Mouse (Mus musculus) left cerebral cortex, postnatal 25 days (tissue): Measurements from ENCODE around the gene Maff. TPM values are rescaled to one million over a fixed set of nuclear protein-coding genes. Genes with fewer than 3 reads are reported as not detected.

Experiments
- microRNA-seq, 2 experiments: library from miRNA; unstranded; fragments of <30 nt; microRNA quantifications; one replicate each; pipeline ENCODE4 v1.2.0; 2022
- total RNA-seq, 2 experiments: library from RNA; stranded (reverse); gene quantifications; 2 replicates each; pipeline ENCODE4 v1.2.3; 2021

The Maff gene
- total RNA-seq, 2 experiments from 2014 or later = 1.3 to 1.8 TPM

Small RNA genes within 50 kb of the gene (microRNA-seq; reads per million reads assigned to microRNA genes)
- gene Mir1943 = 1.2 to 3.7 reads per million in 2 experiments

Other genes starting within 250 kb of the Maff start
- 10 to 100 TPM; 23.8 to 24.1 TPM for gene Micall1, start 237.7 kb upstream of the Maff start, total RNA-seq
- gene Polr2f, start 205.6 kb upstream of the Maff start, total RNA-seq = 100 to 1,000 TPM in 1 of 2 experiments, 10 to 100 TPM in 1; 98.4 to 106 TPM
- gene 1700088E04Rik, start 205.4 kb upstream of the Maff start, total RNA-seq = 10 to 100 TPM; 11.7 to 12.2 TPM
- gene Sox10, start 181.4 kb upstream of the Maff start, total RNA-seq = 10 to 100 TPM; 24.5 to 25.4 TPM
- 10 to 100 TPM; 49.9 to 54.6 TPM for gene Pick1, start 117.4 kb upstream of the Maff start, total RNA-seq
- under 1 TPM; 0.37 to 0.53 TPM for gene Gm49486, start 117.2 kb upstream of the Maff start, total RNA-seq
- under 1 TPM in 1 of 2 experiments, not detected in 1; 0.37 TPM for gene Slc16a8, start 91.9 kb upstream of the Maff start, total RNA-seq
- 1 to 10 TPM; 2.3 to 3.7 TPM for gene Baiap2l2, start 61.1 kb upstream of the Maff start, total RNA-seq
- 10 to 100 TPM; 20.6 to 22.4 TPM for gene Pla2g6, start 18.2 kb upstream of the Maff start, total RNA-seq
- 10 to 100 TPM; 57.2 to 67.5 TPM for gene Tmem184b, start 56.9 kb downstream of the Maff start, total RNA-seq
- 100 to 1,000 TPM; 133 to 141 TPM for gene Csnk1e, start 108.9 kb downstream of the Maff start, total RNA-seq
- gene Kcnj4, start 158.6 kb downstream of the Maff start, total RNA-seq = 100 to 1,000 TPM; 187 to 209 TPM
- under 1 TPM; 0.41 to 0.55 TPM for gene Kdelr3, start 169.8 kb downstream of the Maff start, total RNA-seq
- gene Ddx17, start 200.1 kb downstream of the Maff start, total RNA-seq = 100 to 1,000 TPM; 319 to 348 TPM